Mouse (Mus musculus) G1E (cell line): ENCODE measurements around the gene Frat2. TPM values are rescaled to one million over a fixed set of nuclear protein-coding genes. Genes with fewer than 3 reads are reported as not detected.
A peak's percentile ranks its signal among the peaks of the same experiment; 100 is the strongest.

Source experiments
- ATAC-seq: 2 replicates; pipeline ENCODE4 v1.8.0; 2016; ENCODE audit warnings: mild to moderate bottlenecking; ENCODE audit not compliant: insufficient number of reproducible peaks, poor library complexity, low FRiP score, severe bottlenecking; ENCODE audit errors: extremely low read depth
- DNase-seq: peaks from one replicate; pipeline ENCODE4 v3.0.0; 2012; ENCODE audit warnings: low spot score
- H3K27me3 ChIP-seq: 2 replicates; pipeline ENCODE4 v1.6.1; 2012; ENCODE audit warnings: mild to moderate bottlenecking, low read length, inconsistent platforms; ENCODE audit not compliant: insufficient read depth
- H3K36me3 ChIP-seq: replicated peaks from 2 replicates; pipeline ENCODE3; 2012; ENCODE audit warnings: mild to moderate bottlenecking, inconsistent platforms
- H3K4me1 ChIP-seq: 2 replicates; pipeline ENCODE4 v1.6.1; 2012; ENCODE audit warnings: low read depth, low read length, inconsistent platforms, mixed read lengths; ENCODE audit not compliant: insufficient read depth
- H3K4me3 ChIP-seq: 2 replicates; pipeline ENCODE4 v1.5.1; 2012; ENCODE audit warnings: low read depth, mild to moderate bottlenecking, inconsistent platforms, low read length, moderate library complexity, mixed read lengths
- H3K9me3 ChIP-seq: replicated peaks from 2 replicates; pipeline ENCODE4 v1.6.1; 2012; ENCODE audit warnings: inconsistent platforms
- CTCF ChIP-seq: IDR thresholded peaks from 2 replicates; pipeline ENCODE4 v1.5.1; 2012; ENCODE audit warnings: low read depth, low read length, inconsistent platforms, mixed read lengths
- GATA1 ChIP-seq: IDR thresholded peaks from 2 replicates; pipeline ENCODE4 v1.6.1; 2012; ENCODE audit warnings: borderline replicate concordance, low read length, inconsistent platforms, mixed read lengths
- GATA2 ChIP-seq: IDR thresholded peaks from 2 replicates; pipeline ENCODE4 v1.6.1; 2012; ENCODE audit warnings: low read depth, low read length, inconsistent platforms, borderline replicate concordance
- POLR2AphosphoS5 ChIP-seq: IDR thresholded peaks from 2 replicates; pipeline ENCODE4 v1.6.1; 2012; ENCODE audit warnings: low read depth, low read length, inconsistent platforms; ENCODE audit not compliant: insufficient replicate concordance
- TAL1 ChIP-seq: conservative IDR thresholded peaks from 2 replicates; pipeline ENCODE4 v1.6.1; 2012; ENCODE audit warnings: low read depth, low read length, inconsistent platforms, mixed read lengths
- polyA plus RNA-seq: library from polyadenylated mRNA; stranded (reverse); fragments of >175 nt; gene quantifications from 2 replicates; pipeline ENCODE4 v1.2.3, GENCODE M21; 2012
- total RNA-seq, 2 experiments: library from RNA; stranded (forward) in 1 of 2; stranded (reverse) in 1 of 2; fragments of 200-1000 nt in 1 of 2; fragments of >200 nt in 1 of 2; fragmentation: Nextera tagmentation in 1 of 2; gene quantifications; 2 replicates each; pipeline ENCODE4 v1.2.3; 2014 to 2017

Frat2 gene
- total and polyA plus RNA-seq, 3 experiments, result 17.8 to 42.6 (median 23.4) TPM

DNA sequence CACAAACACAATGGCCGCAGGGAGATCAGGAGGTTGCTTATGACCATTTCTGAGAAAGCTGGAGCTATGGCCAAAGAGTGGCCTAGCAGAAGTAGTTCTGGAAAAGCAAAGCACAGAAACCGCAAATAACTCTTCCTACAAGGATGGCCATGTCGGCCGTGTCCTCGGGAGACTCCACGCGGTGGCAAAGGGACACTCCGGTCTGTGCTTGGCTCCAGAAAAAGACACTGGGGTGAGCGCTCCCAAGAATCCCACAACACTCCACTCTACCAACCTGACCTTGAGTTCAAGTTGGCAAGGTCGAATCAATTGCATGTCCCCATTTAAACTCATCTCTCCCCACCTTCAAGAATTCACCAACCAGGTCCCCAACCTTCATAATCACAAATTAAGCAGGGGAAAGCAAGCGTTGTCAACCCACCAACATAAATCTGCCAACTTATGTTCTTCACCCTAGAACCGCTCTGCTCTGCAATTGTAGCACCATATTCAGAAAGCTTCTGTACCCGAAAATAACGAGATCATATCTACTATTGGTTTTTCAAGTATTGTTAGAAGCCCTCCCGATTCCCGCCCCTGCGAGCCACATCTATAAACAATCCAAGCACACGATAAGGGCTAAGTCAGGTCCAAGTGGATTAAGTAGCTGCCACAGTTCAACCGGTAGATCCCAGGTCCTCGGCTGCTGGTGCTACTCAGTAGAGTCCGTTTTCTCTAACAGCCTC is 1.4 kb downstream of the Frat2 start:
- TF ChIP-seq CTCF, result no peak
- TF ChIP-seq POLR2AphosphoS5, result no peak; the same call in 1 of the 2 replicates
- TF ChIP-seq GATA1, result no peak
- no peak for TF ChIP-seq GATA2
- TF ChIP-seq TAL1, result no peak
- peaks cover 58% of the 10 kb centered on the region for H3K4me1 ChIP-seq

DNA sequence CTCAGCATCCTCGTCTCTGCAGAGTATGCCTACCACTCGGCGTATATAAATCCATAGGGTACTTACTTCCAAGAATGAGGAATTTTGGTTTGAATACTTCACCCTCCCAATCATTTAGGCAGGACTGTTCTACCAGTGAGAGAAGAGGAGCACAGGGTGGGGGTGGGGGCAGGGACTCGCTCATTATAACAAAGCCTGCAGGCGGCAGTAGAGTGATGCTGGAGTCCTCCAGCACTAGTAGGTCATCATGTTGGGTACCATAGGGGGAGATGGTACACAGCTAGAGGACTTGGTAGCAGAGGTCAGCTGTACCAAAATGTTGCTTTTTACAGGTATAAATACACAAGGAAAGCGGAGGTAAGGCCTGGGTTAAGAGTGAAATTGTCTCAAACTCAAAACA is 3.6 kb downstream of the Frat2 start:
- peak; percentile 21 for DNase-seq
- Histone ChIP-seq H3K36me3 (peaks cover 33% of the 10 kb centered on the region), H3K4me1 (peaks cover 56% of the 10 kb centered on the region), H3K9me3 (no peaks in the 10 kb centered on the region), H3K4me3 (no peak overlapping the region; the same call in 1 of the 2 replicates), H3K27me3 (no peaks in the 10 kb centered on the region)
- TF ChIP-seq POLR2AphosphoS5, result no peak
- TF ChIP-seq GATA2, result no peak
- no peak for TF ChIP-seq GATA1
- TF ChIP-seq CTCF, result peak; percentile 11; the same call in 1 of the 2 replicates
- ATAC-seq, result no peak

More for the DNA sequence above, 1.4 kb downstream of the Frat2 start:
- ATAC-seq, result no peak
- peaks cover 33% of the 10 kb centered on the region for H3K36me3 ChIP-seq
- peak overlapping the region; percentile 94 for H3K4me3 ChIP-seq
- DNase-seq, result no peak
- no peaks in the 10 kb centered on the region for H3K9me3 ChIP-seq
- no peaks in the 10 kb centered on the region for H3K27me3 ChIP-seq

DNA sequence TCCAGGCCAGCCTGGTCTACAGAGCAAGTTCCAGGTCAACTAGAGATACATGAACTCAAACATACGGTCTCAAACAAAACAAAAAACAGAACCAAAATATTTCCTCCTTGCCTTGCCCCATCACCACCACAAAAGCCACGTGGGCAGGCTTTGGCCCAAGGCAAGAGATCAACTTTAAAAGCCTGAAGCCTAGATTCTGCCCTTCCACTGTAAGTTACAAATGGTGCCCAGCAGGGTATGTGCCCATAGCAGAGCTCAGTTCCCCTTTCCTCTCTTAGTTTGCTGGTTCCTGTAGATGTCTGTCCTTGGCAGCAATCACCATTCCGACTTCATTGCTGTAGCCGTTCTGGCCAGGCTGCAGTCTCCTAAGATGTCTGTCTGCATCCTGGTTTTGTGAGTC is 5.2 kb downstream of the Frat2 start:
- peaks cover 69% of the 10 kb centered on the region for H3K4me1 ChIP-seq
- no peaks in the 10 kb centered on the region for H3K9me3 ChIP-seq
- TF ChIP-seq TAL1 (no peak), GATA1 (no peak), CTCF (no peak), GATA2 (no peak), POLR2AphosphoS5 (no peak)
- peaks cover 33% of the 10 kb centered on the region for H3K36me3 ChIP-seq
- H3K4me3 ChIP-seq, result no peak overlapping the region
- no peaks in the 10 kb centered on the region for H3K27me3 ChIP-seq
- DNase-seq (no peak), ATAC-seq (no peak)

DNA sequence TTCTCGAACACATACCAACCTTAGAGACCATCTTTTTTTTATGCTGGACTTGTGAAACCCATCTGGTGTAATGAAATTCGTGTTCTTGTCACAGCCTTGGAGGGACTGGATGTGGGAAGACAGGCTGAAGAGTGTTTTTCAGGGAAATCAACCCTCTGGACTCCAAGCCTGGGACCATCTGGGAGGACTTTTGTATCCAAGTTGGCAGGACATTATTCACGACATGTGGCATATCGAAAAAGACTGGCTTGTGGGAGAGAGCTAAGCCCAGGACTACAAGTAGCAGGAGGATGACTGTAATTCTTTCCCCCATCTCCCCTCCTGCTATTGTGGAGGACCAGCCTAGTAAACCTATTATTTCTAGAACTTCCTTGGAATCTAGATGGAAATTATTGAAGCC is 5.7 kb downstream of the Frat2 start:
- TF ChIP-seq GATA2, result no peak
- no peak for TF ChIP-seq TAL1
- no peak for TF ChIP-seq POLR2AphosphoS5
- no peak for TF ChIP-seq GATA1
- no peak for TF ChIP-seq CTCF
- Histone ChIP-seq H3K4me1 (peaks cover 74% of the 10 kb centered on the region), H3K36me3 (peaks cover 33% of the 10 kb centered on the region), H3K4me3 (no peak overlapping the region), H3K27me3 (no peaks in the 10 kb centered on the region), H3K9me3 (no peaks in the 10 kb centered on the region)
- DNase-seq (no peak), ATAC-seq (no peak)

DNA sequence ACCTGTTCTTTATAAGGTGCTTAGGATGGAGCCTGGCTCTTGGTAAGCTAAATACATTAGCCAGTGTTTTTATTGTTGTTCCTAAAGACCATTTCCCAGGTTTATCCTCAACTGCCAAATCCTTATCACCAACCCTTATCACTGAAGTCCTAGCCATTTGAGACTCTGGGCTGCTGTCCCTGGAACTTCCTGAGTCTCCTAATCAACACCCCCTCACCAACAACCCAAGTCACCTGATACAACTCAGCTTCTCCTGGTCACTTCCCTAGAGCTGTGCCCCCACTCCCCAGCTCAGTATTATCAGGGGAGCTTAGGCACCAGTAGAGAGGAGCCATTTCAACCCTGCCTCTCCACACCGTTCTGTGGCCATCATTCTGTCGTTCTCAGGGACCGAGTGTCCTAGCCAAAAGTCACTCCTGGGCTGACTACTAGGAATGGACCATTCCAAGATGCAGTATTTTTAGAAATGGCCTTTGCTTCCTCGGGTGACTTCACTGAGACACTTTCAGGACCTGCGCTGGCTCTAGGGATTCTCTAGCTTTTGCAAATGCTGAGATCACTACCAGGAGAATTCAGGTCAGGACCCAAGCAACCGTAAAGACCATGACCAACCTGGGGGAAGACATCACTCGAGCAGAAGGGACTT is 6.7 kb downstream of the Frat2 start:
- TF ChIP-seq GATA1 (no peak), POLR2AphosphoS5 (no peak), CTCF (no peak), TAL1 (no peak), GATA2 (no peak)
- Histone ChIP-seq H3K27me3 (no peaks in the 10 kb centered on the region), H3K9me3 (no peaks in the 10 kb centered on the region), H3K4me1 (peaks cover 82% of the 10 kb centered on the region), H3K4me3 (no peak overlapping the region; the same call in 1 of the 2 replicates), H3K36me3 (peaks cover 31% of the 10 kb centered on the region)
- ATAC-seq (no peak), DNase-seq (no peak)

DNA sequence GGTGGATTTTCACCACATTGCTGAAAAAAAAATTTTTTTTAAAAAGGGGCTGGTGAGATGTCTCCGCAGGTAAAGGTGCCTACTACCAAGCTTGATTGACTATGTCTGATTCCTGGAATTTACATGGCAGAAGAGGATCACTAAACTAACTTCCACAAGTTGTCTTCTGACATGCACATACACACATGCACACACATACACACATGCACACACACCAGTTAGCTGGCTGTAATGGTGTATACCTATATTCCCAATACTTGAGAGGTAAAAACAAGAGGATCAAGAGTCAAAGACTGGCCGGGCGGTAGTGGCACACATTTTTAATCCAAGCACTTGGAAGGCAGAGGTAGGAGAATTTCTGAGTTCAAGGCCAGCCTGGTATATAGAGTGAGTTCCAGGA is 8.2 kb downstream of the Frat2 start:
- peaks cover 87% of the 10 kb centered on the region for H3K4me1 ChIP-seq
- TF ChIP-seq GATA1 (no peak), GATA2 (no peak), CTCF (no peak), TAL1 (no peak), POLR2AphosphoS5 (no peak)
- no peak for ATAC-seq
- no peak overlapping the region for H3K4me3 ChIP-seq
- H3K27me3 ChIP-seq, result no peaks in the 10 kb centered on the region
- no peak for DNase-seq
- H3K9me3 ChIP-seq, result no peaks in the 10 kb centered on the region
- peaks cover 27% of the 10 kb centered on the region for H3K36me3 ChIP-seq
